Mouse (Mus musculus) cerebellum, postnatal 36 days (tissue): Measurements from ENCODE around the gene Igfn1.

Experiments
- DNase-seq, 2 experiments: peaks; one replicate each; pipeline ENCODE4 v3.0.0; 2021 to 2022; ENCODE audit warnings: mixed read lengths in 2 of 2

Igfn1 gene

GRCm38 (mm10) chr1:135929876-135930275 lies 76.3 kb downstream of the Igfn1 start:
- DNase-seq = no peak

DNA sequence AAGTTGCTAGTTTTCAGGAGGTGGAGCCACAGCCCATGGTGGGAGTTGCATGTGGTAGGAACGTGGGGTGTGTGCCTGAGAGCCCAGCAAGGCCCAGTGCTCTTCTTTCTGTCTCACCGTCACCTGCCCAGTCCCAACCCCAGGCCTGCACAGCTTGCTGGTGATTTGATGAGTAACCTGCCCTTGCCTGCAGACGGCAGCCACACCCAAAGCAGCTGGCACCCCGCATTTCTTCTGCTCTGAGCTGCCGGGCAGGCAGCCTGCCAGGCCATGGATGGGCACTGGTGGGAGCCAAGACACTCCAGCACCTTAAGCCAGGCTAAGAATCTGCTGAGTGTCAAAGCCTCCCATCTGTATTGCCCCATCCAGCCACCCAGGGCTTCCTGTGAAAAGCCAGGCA lies 80.3 kb downstream of the Igfn1 start:
- peak in 1 of 2 experiments; percentile 25 for DNase-seq

GRCm38 (mm10) chr1:135924377-135924994 lies 81.7 kb downstream of the Igfn1 start:
- peak; percentile 46 to 61 for DNase-seq

DNA sequence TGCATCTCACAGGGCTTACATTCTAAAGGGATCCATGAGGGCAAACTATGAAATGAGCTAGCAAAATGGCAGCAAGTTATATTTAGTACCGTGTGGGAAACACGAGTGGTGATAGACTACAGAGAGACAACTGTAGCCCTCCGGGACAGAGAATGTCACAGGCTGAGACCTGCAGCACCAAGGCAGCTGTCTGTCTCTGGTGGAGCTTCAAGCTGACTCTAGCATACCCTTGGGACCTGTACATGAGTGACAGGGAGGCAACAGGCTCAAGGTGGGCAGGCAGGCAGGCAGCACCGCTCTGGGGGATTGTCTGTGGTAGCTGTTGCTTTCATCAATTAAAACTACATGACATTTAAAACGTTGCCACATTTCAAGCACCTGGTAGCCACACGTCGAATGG lies 82.9 kb downstream of the Igfn1 start:
- no peak for DNase-seq

DNA sequence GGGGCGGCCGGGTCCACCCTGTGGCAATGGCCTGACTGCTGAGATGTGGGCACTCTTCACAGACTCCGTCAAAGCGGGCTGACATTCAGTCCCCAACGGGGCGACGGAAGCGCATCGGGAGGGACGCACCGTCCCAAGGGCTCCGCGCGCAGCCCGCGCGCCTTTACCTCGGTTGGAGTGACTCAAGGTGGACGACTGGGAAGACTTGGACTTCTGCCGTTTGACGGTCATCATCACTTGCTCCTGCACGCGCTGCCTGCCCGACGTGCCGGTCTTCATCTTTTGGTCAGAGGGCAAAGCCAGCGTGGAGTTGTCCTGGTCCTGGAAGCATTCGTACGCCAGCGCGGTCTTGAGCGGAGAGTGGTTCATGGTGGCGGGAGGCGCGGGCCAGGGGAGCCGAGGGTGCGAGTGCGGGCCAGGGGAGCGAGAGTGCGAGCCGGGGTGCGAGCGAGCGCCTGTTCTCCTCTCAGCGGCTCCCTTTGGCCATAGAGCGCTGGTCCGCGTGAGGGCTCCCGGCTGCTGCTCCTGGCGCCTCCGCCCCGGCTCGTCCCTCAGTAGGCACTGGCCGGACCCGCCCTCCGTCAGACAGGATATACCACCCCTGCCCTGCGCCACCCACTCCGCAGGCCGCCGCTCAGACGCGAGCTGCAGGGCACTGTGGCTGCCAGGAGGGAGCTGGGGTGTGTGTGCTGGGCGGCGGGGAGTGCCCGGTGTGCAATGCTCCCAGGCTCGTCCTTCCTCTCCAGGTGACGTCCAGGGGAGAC lies 87.3 kb downstream of the Igfn1 start, which contains the start of gene Pkp1:
Gene Pkp1 (minus strand): TSS at position 564 of the 764 bp plus-strand sequence.
- DNase-seq = no peak

DNA sequence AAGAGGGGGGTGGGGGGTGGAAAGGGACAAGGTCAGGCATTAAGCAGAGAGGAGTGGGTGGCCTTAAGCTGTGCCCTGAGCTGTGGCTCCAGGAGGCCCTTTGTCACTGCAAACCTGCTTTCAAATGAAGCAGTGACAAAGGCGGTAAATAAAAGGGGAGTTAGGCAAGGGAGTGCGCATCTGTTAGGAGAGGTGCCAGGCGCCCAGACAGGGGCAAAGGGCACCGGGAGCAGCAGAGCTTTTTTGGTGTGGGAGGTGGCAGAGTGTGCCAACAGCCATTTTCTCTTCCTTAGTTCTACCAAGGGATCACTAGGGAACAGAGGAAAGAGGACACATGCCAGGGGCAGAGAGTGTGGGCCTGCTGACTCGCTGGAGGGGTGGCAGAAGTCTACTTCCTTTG lies 88.9 kb downstream of the Igfn1 start:
- no peak for DNase-seq

- peak in 1 of 2 experiments; percentile 10 for DNase-seq
These were observed 89.6 kb downstream of the Igfn1 start for GRCm38 (mm10) chr1:135916486-135917058.

DNA sequence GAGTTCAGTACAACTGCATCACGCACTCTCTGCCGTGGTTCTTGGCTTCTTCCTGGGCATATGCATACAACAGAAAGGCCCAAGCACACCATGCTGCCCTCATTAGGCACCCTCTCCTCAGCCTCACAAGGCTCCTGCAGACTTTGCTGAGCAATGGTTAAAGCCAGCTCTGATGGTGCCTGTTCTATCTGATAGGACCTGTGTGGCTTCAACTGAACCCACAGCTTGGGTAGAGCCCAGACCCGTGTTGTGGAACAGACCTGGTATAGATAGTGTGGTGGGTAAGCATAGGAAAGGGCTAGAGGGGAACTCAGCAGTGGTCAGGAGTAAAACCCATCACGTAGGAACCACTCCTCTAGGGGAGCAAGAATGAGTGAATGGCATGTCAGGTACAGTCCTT lies 92.5 kb downstream of the Igfn1 start:
- DNase-seq = no peak

- DNase-seq = no peak
These were observed 96.8 kb downstream of the Igfn1 start for GRCm38 (mm10) chr1:135909381-135909780.

GRCm38 (mm10) chr1:135906736-135907135 lies 99.4 kb downstream of the Igfn1 start:
- no peak for DNase-seq
